Mouse (Mus musculus) stomach, postnatal 0 days (tissue): ENCODE results near the gene Pigb.

Experiments
- CTCF ChIP-seq: IDR thresholded peaks from 2 replicates; pipeline ENCODE4 v1.5.1; 2016; ENCODE audit warnings: antibody characterized with exemption, low read depth, mild to moderate bottlenecking, moderate library complexity
- EP300 ChIP-seq: optimal IDR thresholded peaks from 2 replicates; pipeline ENCODE3; 2016; ENCODE audit warnings: antibody characterized with exemption

GRCm38 (mm10) chr9:73079801-73080325, 39.7 kb upstream of the Pigb start:
- TF ChIP-seq CTCF: no peak
- TF ChIP-seq EP300: no peak
